Mouse (Mus musculus) testis, postnatal 14 days (tissue): ENCODE results near the gene Gal3st4.

Experiments
- DNase-seq: peaks from one replicate; pipeline ENCODE4 v3.0.0; 2021; ENCODE audit warnings: low spot score

The Gal3st4 gene

GRCm38 (mm10) chr5:138262001-138262400 lies 10.6 kb downstream of the Gal3st4 start:
- no peak for DNase-seq

- no peak for DNase-seq
These were observed 11.8 kb downstream of the Gal3st4 start for GRCm38 (mm10) chr5:138260834-138261233.

GRCm38 (mm10) chr5:138260051-138260450 lies 12.6 kb downstream of the Gal3st4 start:
- no peak for DNase-seq

- no peak for DNase-seq
These were observed 13.6 kb downstream of the Gal3st4 start for GRCm38 (mm10) chr5:138258993-138259392.

GRCm38 (mm10) chr5:138258542-138258941 lies 14.1 kb downstream of the Gal3st4 start:
- no peak for DNase-seq

- DNase-seq: no peak
These were observed 14.6 kb downstream of the Gal3st4 start for GRCm38 (mm10) chr5:138258078-138258477.

GRCm38 (mm10) chr5:138257585-138257978 lies 15.1 kb downstream of the Gal3st4 start:
- no peak for DNase-seq

GRCm38 (mm10) chr5:138256966-138257584 lies 15.6 kb downstream of the Gal3st4 start:
- DNase-seq: no peak

- no peak for DNase-seq
These were observed 16.6 kb downstream of the Gal3st4 start for GRCm38 (mm10) chr5:138256094-138256467.

- DNase-seq: peak; percentile 95
These were observed 17.1 kb downstream of the Gal3st4 start, which contains the start of gene Lamtor4 for GRCm38 (mm10) chr5:138255353-138256093. Gene Lamtor4 (plus strand): TSS chr5:138255482.

- no peak for DNase-seq
These were observed 19.6 kb downstream of the Gal3st4 start for GRCm38 (mm10) chr5:138253061-138253460.

- no peak for DNase-seq
These were observed 21.5 kb downstream of the Gal3st4 start for GRCm38 (mm10) chr5:138251144-138251543.

GRCm38 (mm10) chr5:138241511-138241910 lies 31.1 kb downstream of the Gal3st4 start:
- no peak for DNase-seq

GRCm38 (mm10) chr5:138234224-138234623 lies 38.4 kb downstream of the Gal3st4 start:
- no peak for DNase-seq

GRCm38 (mm10) chr5:138233778-138234177 lies 38.9 kb downstream of the Gal3st4 start:
- no peak for DNase-seq

GRCm38 (mm10) chr5:138229511-138229910 lies 43.1 kb downstream of the Gal3st4 start:
- no peak for DNase-seq

- DNase-seq: no peak
These were observed 44.6 kb downstream of the Gal3st4 start for GRCm38 (mm10) chr5:138228026-138228425.

GRCm38 (mm10) chr5:138227367-138227766 lies 45.3 kb downstream of the Gal3st4 start:
- no peak for DNase-seq

- DNase-seq: no peak
These were observed 46.1 kb downstream of the Gal3st4 start for GRCm38 (mm10) chr5:138226491-138226890.

- DNase-seq: no peak
These were observed 46.9 kb downstream of the Gal3st4 start, which contains the start of gene Nxpe5 for GRCm38 (mm10) chr5:138225700-138226099. Gene Nxpe5 (plus strand): TSS chr5:138225898.

- no peak for DNase-seq
These were observed 49.4 kb downstream of the Gal3st4 start for GRCm38 (mm10) chr5:138223287-138223686.

GRCm38 (mm10) chr5:138222111-138222510 lies 50.5 kb downstream of the Gal3st4 start:
- peak; percentile 68 for DNase-seq

GRCm38 (mm10) chr5:138219864-138220263 lies 52.8 kb downstream of the Gal3st4 start:
- DNase-seq: no peak
